Mouse (Mus musculus): ENCODE data around the gene Pramel4. TPM values are rescaled to one million over a fixed set of nuclear protein-coding genes. Genes with fewer than 3 reads are reported as not detected.
"Not testable (repeated sequence)": the region's sequence is repeated elsewhere in the genome, so short reads cannot be mapped to it uniquely, and the experiment has no call there.

Pramel4 gene
- total RNA-seq (2015; ENCODE audit: low replicate concordance) (not detected in 2 replicates), total RNA-seq (2017; ENCODE audit: low replicate concordance) (not detected in 2 replicates)

DNA sequence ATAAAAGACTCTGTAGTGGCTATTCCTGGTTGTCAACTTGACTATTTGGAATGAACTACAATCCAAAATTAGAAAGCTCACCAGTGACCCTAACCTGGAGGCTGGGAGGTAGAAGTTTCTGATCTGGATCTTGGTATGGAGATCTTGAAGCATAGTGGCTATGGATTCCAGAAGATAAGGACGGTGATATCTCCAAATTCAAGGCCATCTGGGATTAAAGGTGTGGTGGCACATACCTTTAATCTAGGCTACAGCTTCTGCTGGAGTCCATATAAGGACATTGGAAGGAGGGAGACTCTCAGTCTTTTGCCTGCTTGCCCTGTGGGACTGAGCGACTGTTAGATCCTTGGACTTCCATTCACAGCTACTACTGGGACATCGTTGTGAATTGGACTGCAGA, at the start of gene Pramel4:
Gene Pramel4, plus strand, starts transcription at position 301 of the 400 bp plus-strand sequence.
- ATAC-seq (replicated peaks; ENCODE audit: low FRiP score, poor library complexity, severe bottlenecking), result not testable (repeated sequence)

DNA sequence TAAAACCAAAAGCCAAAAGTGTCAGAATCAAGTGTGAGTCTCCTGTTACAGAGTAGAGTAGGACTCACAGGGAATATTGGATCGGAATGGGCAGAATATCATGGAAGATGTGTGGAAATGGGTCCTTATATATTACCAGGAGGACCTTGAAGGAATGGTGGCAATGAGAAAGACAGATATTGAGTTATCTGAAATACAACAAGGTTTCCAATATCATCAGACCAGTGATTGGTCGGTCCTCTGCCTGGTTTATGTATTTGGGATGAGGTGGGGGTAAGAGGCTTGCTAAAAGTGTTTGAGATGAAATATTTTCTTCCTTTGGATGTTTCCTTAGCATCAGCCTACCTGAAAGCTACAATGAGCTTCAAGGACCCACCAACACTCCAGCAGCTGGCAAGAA, 47.2 kb downstream of the Pramel4 start, which contains the start of gene Gm13102:
Gene Gm13102, plus strand, starts transcription at position 301 of the 400 bp plus-strand sequence.
- ATAC-seq (replicated peaks; ENCODE audit: low FRiP score, poor library complexity, severe bottlenecking), result not testable (repeated sequence)

Other genes starting within 250 kb of the Pramel4 start
- gene Gm13084, start 243.0 kb upstream of the Pramel4 start, total RNA-seq (2015; ENCODE audit: low replicate concordance), result not detected in 2 replicates
- not detected in 2 replicates for gene Gm13084, start 243.0 kb upstream of the Pramel4 start, total RNA-seq (2017; ENCODE audit: low replicate concordance)
- gene Gm13103, start 212.6 kb upstream of the Pramel4 start, total RNA-seq (2015; ENCODE audit: low replicate concordance), result not detected in 2 replicates
- not detected in 2 replicates for gene Gm13103, start 212.6 kb upstream of the Pramel4 start, total RNA-seq (2017; ENCODE audit: low replicate concordance)
- not detected in 2 replicates for gene Pramef6, start 158.7 kb upstream of the Pramel4 start, total RNA-seq (2015; ENCODE audit: low replicate concordance)
- not detected in 2 replicates for gene Pramef6, start 158.7 kb upstream of the Pramel4 start, total RNA-seq (2017; ENCODE audit: low replicate concordance)
- gene Pramef25, start 108.1 kb upstream of the Pramel4 start, total RNA-seq (2015; ENCODE audit: low replicate concordance), result not detected in 2 replicates
- gene Pramef25, start 108.1 kb upstream of the Pramel4 start, total RNA-seq (2017; ENCODE audit: low replicate concordance), result not detected in 2 replicates
- gene Gm13101, start 92.2 kb upstream of the Pramel4 start, total RNA-seq (2015; ENCODE audit: low replicate concordance), result not detected in 2 replicates
- not detected in 2 replicates for gene Gm13101, start 92.2 kb upstream of the Pramel4 start, total RNA-seq (2017; ENCODE audit: low replicate concordance)
- not detected in 2 replicates for gene Pramef17, start 64.8 kb upstream of the Pramel4 start, total RNA-seq (2015; ENCODE audit: low replicate concordance)
- gene Pramef17, start 64.8 kb upstream of the Pramel4 start, total RNA-seq (2017; ENCODE audit: low replicate concordance), result not detected in 2 replicates
- gene Gm13102, start 47.3 kb downstream of the Pramel4 start, total RNA-seq (2015; ENCODE audit: low replicate concordance), result not detected in 2 replicates
- gene Gm13102, start 47.3 kb downstream of the Pramel4 start, total RNA-seq (2017; ENCODE audit: low replicate concordance), result not detected in 2 replicates
- gene Oog3, start 103.5 kb downstream of the Pramel4 start, total RNA-seq (2015; ENCODE audit: low replicate concordance), result not detected in 2 replicates
- gene Oog3, start 103.5 kb downstream of the Pramel4 start, total RNA-seq (2017; ENCODE audit: low replicate concordance), result not detected in 2 replicates
- not detected in 2 replicates for gene Oog2, start 131.6 kb downstream of the Pramel4 start, total RNA-seq (2015; ENCODE audit: low replicate concordance)
- not detected in 2 replicates for gene Oog2, start 131.6 kb downstream of the Pramel4 start, total RNA-seq (2017; ENCODE audit: low replicate concordance)
- not detected in 2 replicates for gene C87977, start 154.2 kb downstream of the Pramel4 start, total RNA-seq (2015; ENCODE audit: low replicate concordance)
- not detected in 2 replicates for gene C87977, start 154.2 kb downstream of the Pramel4 start, total RNA-seq (2017; ENCODE audit: low replicate concordance)
- gene Pramel5, start 221.4 kb downstream of the Pramel4 start, total RNA-seq (2015; ENCODE audit: low replicate concordance), result not detected in 2 replicates
- not detected in 2 replicates for gene Pramel5, start 221.4 kb downstream of the Pramel4 start, total RNA-seq (2017; ENCODE audit: low replicate concordance)